Mouse (Mus musculus) lung, embryonic 16.5 days (tissue): ENCODE results near the gene P2ry13. TPM values are rescaled to one million over a fixed set of nuclear protein-coding genes. Genes with fewer than 3 reads are reported as not detected.

Experiments used
- polyA plus RNA-seq: library from polyadenylated mRNA; unstranded; fragments of >200 nt; fragmentation: Nextera tagmentation; extraction: Ambion mirVana; gene quantifications from 2 replicates; pipeline ENCODE4 v1.2.1, GENCODE M21; 2015

The P2ry13 gene
- polyA plus RNA-seq, 1 experiment from 2014 or later = 1.5 TPM

Other genes with a start within 250 kb of the P2ry13 start
- gene Med12l, start 205.1 kb downstream of the P2ry13 start, polyA plus RNA-seq = 1.4 TPM in 2 replicates
- gene Gpr171, start 109.1 kb downstream of the P2ry13 start, polyA plus RNA-seq = 1.4 and 1.8 TPM in 2 replicates
- 29.7 and 31.3 TPM in 2 replicates for gene P2ry14, start 57.3 kb downstream of the P2ry13 start, polyA plus RNA-seq
- gene Gpr87, start 15.8 kb downstream of the P2ry13 start, polyA plus RNA-seq = 0.20 TPM in 1 of 2 replicates, not detected in the other
- gene P2ry12, start 52.0 kb upstream of the P2ry13 start, polyA plus RNA-seq = 2.1 and 2.8 TPM in 2 replicates
- 6.5 and 9.6 TPM in 2 replicates for gene Igsf10, start 133.5 kb upstream of the P2ry13 start, polyA plus RNA-seq